Mouse (Mus musculus) lung, embryonic 15.5 days (tissue): ENCODE measurements around the gene Psg16. TPM values are rescaled to one million over a fixed set of nuclear protein-coding genes. Genes with fewer than 3 reads are reported as not detected.
"Not testable (repeated sequence)": the region's sequence is repeated elsewhere in the genome, so short reads cannot be mapped to it uniquely, and the experiment has no call there.

Source experiments
- ATAC-seq: fragments of 200-750 bp; cut with Nextera tagmentation; 2 replicates; pipeline ENCODE4 v1.8.0; 2017; ENCODE audit warnings: moderate number of reproducible peaks, borderline replicate concordance; ENCODE audit not compliant: low FRiP score, low TSS enrichment; ENCODE audit errors: extremely low read depth
- H3K27ac ChIP-seq: fragments of 300-500 bp; sonication (generic); 2 replicates; pipeline ENCODE4 v1.5.1; 2015; ENCODE audit warnings: moderate library complexity, mild to moderate bottlenecking, inconsistent platforms
- H3K27me3 ChIP-seq: fragments of 300-500 bp; sonication (generic); 2 replicates; pipeline ENCODE4 v1.6.1; 2015; ENCODE audit warnings: inconsistent platforms
- H3K36me3 ChIP-seq: fragments of 300-500 bp; sonication (generic); 2 replicates; pipeline ENCODE4 v1.6.1; 2015; ENCODE audit warnings: inconsistent platforms
- H3K4me1 ChIP-seq: fragments of 300-500 bp; sonication (generic); 2 replicates; pipeline ENCODE4 v1.6.1; 2015; ENCODE audit warnings: inconsistent platforms
- H3K4me2 ChIP-seq: fragments of 300-500 bp; sonication (generic); 2 replicates; pipeline ENCODE4 v1.6.1; 2015; ENCODE audit warnings: inconsistent platforms, mild to moderate bottlenecking, moderate library complexity
- H3K4me3 ChIP-seq: fragments of 300-500 bp; sonication (generic); 2 replicates; pipeline ENCODE4 v1.5.1; 2015; ENCODE audit warnings: mild to moderate bottlenecking, inconsistent platforms
- H3K9ac ChIP-seq: fragments of 300-500 bp; sonication (generic); 2 replicates; pipeline ENCODE4 v1.6.1; 2015; ENCODE audit warnings: inconsistent platforms
- H3K9me3 ChIP-seq: fragments of 300-500 bp; sonication (generic); 2 replicates; pipeline ENCODE4 v1.6.1; 2016; ENCODE audit warnings: inconsistent platforms
- WGBS: fragments of 180-500 bp; shearing (Covaris S2); methylation state at CpG from one replicate; pipeline ENCODE4 v1.1.7; 2015; 5-methylcytosine and 5-hydroxymethylcytosine counted together
- polyA plus RNA-seq: library from polyadenylated mRNA; unstranded; fragments of >200 nt; fragmentation: Nextera tagmentation; extraction: Ambion mirVana; gene quantifications from 2 replicates; pipeline ENCODE4 v1.2.1, GENCODE M21; 2015

Psg16 gene
- polyA plus RNA-seq, 1 experiment from 2014 or later, result 0.19 TPM

DNA sequence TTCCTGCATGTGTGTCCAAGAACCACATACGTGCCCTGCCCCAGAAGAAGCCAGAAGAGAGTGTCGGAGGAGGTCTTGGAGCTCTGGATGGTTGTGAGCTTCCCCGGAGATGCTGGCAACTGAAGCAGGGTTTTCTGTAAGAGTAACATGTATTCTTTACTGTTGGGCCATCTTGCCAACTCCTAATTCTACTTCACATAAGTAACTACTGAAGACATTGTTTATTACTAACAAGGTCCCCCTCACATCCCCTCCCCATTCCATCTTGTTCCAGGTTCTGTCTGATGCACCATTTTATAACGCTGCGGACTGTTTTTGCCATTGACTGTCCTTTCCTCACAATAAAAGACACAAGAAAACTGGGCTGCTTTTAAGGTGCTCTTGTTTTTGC is 332 bp upstream of the Psg16 start:
- no peak for ATAC-seq
- Histone ChIP-seq H3K4me1 (no peaks in the 10 kb centered on the region), H3K4me3 (no peak overlapping the region), H3K27ac (no peak overlapping the region), H3K27me3 (no peaks in the 10 kb centered on the region; the same call in 1 of the 2 replicates), H3K36me3 (no peaks in the 10 kb centered on the region), H3K4me2 (no peak overlapping the region), H3K9me3 (no peaks in the 10 kb centered on the region), H3K9ac (no peak overlapping the region)
- 55% methylated on average over 5 of the region's 5 CpGs for WGBS

DNA sequence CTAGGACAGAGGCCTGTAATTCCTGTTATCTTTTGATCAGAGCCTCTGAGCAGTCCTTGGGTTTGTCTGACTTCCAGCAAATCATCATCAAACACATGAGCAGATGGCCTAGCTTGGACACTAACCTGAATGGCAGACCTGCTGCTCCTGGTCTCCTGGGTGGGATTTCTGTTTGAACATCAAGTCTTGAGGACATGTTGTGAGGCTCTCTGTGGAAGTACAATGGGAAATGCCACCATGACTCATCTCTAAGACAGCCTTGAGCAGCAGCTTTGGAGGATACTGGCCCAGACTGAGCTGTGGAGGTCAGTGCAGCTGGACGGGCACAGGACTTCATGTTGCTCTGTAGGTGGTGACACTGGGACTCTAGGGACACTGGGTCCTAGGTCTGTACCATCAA is 2.7 kb downstream of the Psg16 start:
- Histone ChIP-seq H3K4me3 (no peak overlapping the region), H3K9ac (no peak overlapping the region), H3K27me3 (no peaks in the 10 kb centered on the region; the same call in 1 of the 2 replicates), H3K4me2 (no peak overlapping the region), H3K9me3 (no peaks in the 10 kb centered on the region), H3K4me1 (no peaks in the 10 kb centered on the region), H3K36me3 (no peaks in the 10 kb centered on the region), H3K27ac (no peak overlapping the region)
- ATAC-seq, result no peak
- WGBS, result 94% methylated on average over 1 of the region's 1 CpGs

DNA sequence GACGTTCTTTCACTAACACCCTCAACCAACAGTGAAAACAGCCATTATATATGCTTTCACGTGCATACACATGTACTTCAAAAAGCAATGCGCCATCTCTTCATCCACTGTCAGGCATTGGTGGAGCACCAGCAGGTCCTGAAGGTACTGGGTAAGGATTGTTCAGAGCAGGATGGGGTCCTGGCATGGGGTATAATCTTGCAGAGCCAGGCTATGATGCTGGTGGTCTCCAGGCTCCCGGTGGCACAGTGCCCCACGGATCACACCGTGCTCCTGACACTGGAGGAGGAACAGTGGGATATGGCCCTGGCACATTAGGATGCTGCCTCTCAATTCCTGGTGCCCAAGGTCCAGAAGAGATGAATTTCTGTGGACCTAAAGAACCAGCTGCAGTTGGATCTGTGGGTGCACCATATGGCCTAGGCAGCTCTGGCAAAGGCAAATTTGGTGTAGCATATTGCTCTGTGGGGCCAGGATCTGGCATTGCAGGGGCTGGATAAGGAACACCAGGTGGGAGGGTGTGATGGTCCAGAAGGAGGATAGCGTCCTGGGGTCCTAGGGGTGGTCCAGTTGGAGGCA is 4.3 kb downstream of the Psg16 start:
- no peaks in the 10 kb centered on the region for H3K4me1 ChIP-seq
- no peak overlapping the region for H3K4me3 ChIP-seq
- no peaks in the 10 kb centered on the region for H3K9me3 ChIP-seq
- WGBS, result 79% methylated on average over 7 of the region's 7 CpGs
- no peak for ATAC-seq
- no peak overlapping the region for H3K4me2 ChIP-seq
- no peak overlapping the region for H3K9ac ChIP-seq
- H3K36me3 ChIP-seq, result no peaks in the 10 kb centered on the region
- H3K27me3 ChIP-seq, result no peaks in the 10 kb centered on the region
- H3K27ac ChIP-seq, result no peak overlapping the region

DNA sequence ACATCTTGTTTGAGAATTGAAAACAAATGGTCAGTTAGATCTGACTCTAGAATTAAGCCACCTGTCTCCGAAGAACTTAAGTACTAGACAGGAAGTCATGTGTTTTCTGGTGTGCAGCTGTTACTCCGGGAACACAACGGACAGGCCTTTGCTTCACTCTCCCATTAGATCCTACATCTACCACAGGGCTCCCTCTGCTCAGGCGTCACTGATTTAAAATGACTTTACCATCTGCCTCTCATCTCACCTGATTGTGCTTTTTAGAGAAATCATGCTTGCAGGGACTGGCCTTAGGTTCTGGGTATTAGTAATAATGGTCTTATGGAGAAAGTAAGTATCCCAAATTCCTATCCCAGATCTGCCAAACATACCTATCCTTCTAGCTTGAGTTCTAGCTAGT is 8.9 kb downstream of the Psg16 start:
- Histone ChIP-seq H3K4me1 (no peaks in the 10 kb centered on the region), H3K4me2 (no peak overlapping the region), H3K27ac (no peak overlapping the region), H3K36me3 (no peaks in the 10 kb centered on the region), H3K9ac (no peak overlapping the region), H3K4me3 (no peak overlapping the region), H3K27me3 (no peaks in the 10 kb centered on the region), H3K9me3 (no peaks in the 10 kb centered on the region)
- ATAC-seq, result no peak
- WGBS, result 74% methylated on average over 4 of the region's 4 CpGs

DNA sequence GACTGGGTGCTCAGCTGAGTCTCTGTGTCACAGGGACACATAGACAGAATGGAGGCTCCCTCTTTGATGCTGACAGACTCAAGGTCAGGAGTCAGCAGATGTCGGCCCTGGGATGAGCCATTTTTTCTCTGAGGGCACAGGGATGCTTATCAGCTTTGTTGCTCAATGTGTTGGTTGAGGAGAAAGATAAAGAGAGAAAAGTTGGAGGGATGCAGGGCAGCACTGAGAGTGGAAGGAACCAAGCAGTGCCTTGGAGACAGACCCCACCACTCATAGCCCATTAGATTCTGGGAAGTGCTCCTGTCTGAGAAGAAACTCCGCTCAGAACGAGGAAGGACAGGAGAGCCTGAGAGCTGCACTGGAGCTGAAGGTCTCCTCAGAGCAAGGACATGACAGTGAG is 13.9 kb downstream of the Psg16 start:
- ATAC-seq, result no peak
- Histone ChIP-seq H3K4me1 (no peaks in the 10 kb centered on the region), H3K36me3 (no peaks in the 10 kb centered on the region), H3K9me3 (no peaks in the 10 kb centered on the region), H3K4me3 (no peak overlapping the region), H3K9ac (no peak overlapping the region), H3K27me3 (no peaks in the 10 kb centered on the region), H3K27ac (no peak overlapping the region), H3K4me2 (no peak overlapping the region)
- WGBS, result 72% methylated on average over 3 of the region's 3 CpGs

DNA sequence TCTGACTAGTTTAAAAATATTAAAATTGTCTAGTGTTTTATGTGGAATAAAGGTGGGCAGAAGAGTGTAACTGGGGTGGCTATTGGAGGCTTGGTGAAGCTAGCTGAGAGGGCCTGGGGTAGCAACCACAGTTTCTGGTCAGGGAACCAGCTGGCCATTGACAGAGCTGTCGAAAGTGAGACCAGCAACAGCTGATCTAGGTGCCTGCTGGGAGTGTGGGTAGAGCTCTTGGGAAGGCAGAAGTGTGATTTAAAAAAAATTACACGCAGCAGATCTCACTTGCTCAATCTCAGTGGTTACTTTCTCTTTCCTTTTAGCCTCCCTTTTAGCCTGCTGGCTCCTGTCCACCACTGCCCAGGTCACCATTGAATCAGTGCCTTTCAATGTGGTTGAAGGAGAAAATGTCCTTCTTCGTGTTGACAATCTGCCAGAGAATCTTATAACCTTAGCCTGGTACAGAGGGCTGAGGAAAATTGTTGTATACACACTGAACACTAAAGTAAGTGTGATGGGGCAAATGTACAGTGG is 16.3 kb downstream of the Psg16 start:
- Histone ChIP-seq H3K9ac (no peak overlapping the region), H3K4me2 (no peak overlapping the region), H3K27ac (no peak overlapping the region), H3K27me3 (no peaks in the 10 kb centered on the region), H3K4me3 (no peak overlapping the region), H3K9me3 (no peaks in the 10 kb centered on the region), H3K4me1 (no peaks in the 10 kb centered on the region), H3K36me3 (no peaks in the 10 kb centered on the region)
- WGBS, result 50% methylated on average over 3 of the region's 3 CpGs
- ATAC-seq, result no peak

DNA sequence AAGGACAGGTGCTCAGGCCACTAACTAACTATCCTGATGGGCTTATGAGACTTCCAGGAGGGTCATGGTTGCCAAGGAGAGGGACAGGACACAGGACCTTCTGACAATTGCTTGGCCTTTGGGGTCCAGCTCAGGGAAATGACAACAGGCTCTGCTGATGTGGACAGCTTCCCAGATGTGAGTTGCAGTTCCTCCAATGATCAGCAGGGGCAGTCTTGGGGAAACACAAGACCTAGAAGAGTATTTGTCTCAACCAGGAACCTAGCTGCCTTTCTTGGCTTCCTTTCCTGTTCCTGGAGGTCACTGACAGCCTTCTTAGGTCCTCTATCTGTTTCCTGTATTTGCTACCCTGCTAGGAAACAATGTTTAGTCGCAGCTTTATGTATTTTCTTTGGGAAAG is 17.4 kb downstream of the Psg16 start:
- Histone ChIP-seq H3K4me3 (no peak overlapping the region), H3K36me3 (no peaks in the 10 kb centered on the region), H3K27me3 (no peaks in the 10 kb centered on the region), H3K9ac (no peak overlapping the region), H3K27ac (no peak overlapping the region), H3K4me2 (no peak overlapping the region), H3K9me3 (no peaks in the 10 kb centered on the region), H3K4me1 (no peaks in the 10 kb centered on the region)
- ATAC-seq, result no peak
- WGBS, result 10% methylated on average over 1 of the region's 1 CpGs

DNA sequence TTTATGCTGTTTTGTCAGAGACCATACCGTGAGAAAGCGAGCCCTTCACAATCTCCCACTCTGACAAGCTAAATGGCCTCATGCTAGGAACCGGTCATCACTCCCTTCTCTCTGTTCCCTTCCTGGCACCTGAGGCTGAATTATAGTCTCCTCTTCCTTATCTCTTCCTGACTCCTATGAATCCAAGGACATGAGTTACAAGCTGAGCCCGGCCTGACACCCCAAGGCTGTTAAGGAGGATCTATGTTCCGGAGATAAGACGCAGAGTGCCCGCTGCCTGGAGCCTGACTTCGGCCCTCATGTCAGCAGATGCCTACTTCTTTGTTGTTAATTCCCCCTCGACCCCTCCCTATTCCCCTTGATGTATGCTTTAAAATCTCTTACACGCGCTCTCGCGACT is 27.8 kb downstream of the Psg16 start:
- H3K9me3 ChIP-seq, H3K36me3 ChIP-seq, H3K4me1 ChIP-seq, H3K4me2 ChIP-seq, H3K27me3 ChIP-seq, H3K4me3 ChIP-seq, H3K9ac ChIP-seq, ATAC-seq, H3K27ac ChIP-seq: not testable (repeated sequence)
- WGBS, result 87% methylated on average over 13 of the region's 13 CpGs

DNA sequence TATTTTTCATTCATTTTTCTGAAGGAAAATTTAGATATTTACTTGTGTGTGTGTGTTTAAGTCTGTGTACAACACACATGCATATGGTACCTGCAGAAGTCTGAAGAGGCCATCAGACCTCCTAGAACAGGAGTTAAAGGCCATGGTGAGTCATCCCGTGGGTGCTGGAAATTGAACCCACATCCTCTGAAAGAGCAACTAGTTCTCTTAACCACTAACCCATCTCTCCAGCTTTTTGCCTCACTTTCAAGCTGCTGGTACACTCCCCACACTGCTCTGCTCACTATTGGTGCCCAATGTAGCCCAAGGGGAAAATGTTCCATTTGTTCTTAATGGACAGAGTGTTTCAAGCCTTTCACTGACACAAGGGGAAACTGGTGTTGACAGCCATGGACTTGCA is 61.5 kb downstream of the Psg16 start:
- no peaks in the 10 kb centered on the region for H3K27me3 ChIP-seq
- ATAC-seq, result no peak
- 76% methylated on average over 1 of the region's 1 CpGs for WGBS
- no peak overlapping the region for H3K4me3 ChIP-seq
- H3K27ac ChIP-seq, result no peak overlapping the region
- no peak overlapping the region for H3K9ac ChIP-seq
- H3K4me1 ChIP-seq, result no peaks in the 10 kb centered on the region
- H3K36me3 ChIP-seq, result no peaks in the 10 kb centered on the region
- no peaks in the 10 kb centered on the region for H3K9me3 ChIP-seq
- no peak overlapping the region for H3K4me2 ChIP-seq

DNA sequence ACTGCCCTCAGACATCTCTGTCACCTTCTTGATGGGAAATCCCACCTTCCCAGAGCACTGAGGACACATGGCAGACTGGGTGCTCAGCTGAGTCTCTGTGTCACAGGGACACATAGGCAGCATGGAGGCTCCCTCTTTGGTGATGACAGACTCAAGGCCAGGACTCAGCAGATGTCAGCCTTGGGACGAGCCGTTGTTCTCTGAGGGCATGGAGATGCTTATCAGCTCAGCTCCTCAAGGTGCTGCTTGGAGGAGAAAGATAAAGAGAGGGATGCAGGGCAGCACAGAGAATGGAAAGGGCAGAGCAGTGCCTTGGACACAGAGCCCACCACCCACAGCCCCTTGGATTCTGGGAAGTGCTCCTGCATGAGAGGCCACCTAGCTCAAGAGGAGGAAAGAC is 76.1 kb downstream of the Psg16 start, which contains the start of gene Ceacam3:
TSS of gene Ceacam3 (plus strand) at position 352 of the 400 bp plus-strand sequence.
- Histone ChIP-seq H3K36me3 (no peaks in the 10 kb centered on the region), H3K4me1 (no peaks in the 10 kb centered on the region), H3K27ac (no peak within 1 kb of the TSS), H3K4me2 (no peak within 1 kb of the TSS), H3K9ac (no peak within 1 kb of the TSS), H3K9me3 (no peaks in the 10 kb centered on the region), H3K27me3 (no peaks in the 10 kb centered on the region), H3K4me3 (no peak within 1 kb of the TSS)
- no peak for ATAC-seq
- WGBS, result 74% methylated on average over 2 of the region's 2 CpGs

DNA sequence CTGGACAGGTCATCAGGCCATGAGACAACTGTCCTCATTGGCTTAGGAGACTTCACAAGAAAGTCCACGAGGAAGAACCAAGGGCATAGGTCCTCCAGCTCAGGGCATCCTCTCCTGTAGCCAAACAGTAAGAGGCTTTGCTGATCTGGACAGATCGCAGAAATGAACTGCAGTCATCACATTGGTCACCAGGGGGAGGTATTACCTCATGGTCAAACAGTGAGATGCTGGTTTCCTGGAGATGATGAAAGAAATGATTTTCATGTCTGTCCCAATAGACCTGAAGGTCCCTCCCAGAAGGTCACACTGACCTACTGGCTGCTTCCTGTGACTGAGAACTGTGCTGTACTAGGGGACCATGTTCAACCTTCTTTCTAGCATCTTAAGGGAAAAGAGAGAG is 81.8 kb downstream of the Psg16 start:
- H3K4me2 ChIP-seq, result no peak overlapping the region
- 29% methylated on average over 2 of the region's 2 CpGs for WGBS
- H3K4me1 ChIP-seq, result no peaks in the 10 kb centered on the region
- H3K4me3 ChIP-seq, result no peak overlapping the region
- no peak overlapping the region for H3K9ac ChIP-seq
- no peaks in the 10 kb centered on the region for H3K9me3 ChIP-seq
- no peak for ATAC-seq
- no peaks in the 10 kb centered on the region for H3K36me3 ChIP-seq
- no peaks in the 10 kb centered on the region for H3K27me3 ChIP-seq
- no peak overlapping the region for H3K27ac ChIP-seq

DNA sequence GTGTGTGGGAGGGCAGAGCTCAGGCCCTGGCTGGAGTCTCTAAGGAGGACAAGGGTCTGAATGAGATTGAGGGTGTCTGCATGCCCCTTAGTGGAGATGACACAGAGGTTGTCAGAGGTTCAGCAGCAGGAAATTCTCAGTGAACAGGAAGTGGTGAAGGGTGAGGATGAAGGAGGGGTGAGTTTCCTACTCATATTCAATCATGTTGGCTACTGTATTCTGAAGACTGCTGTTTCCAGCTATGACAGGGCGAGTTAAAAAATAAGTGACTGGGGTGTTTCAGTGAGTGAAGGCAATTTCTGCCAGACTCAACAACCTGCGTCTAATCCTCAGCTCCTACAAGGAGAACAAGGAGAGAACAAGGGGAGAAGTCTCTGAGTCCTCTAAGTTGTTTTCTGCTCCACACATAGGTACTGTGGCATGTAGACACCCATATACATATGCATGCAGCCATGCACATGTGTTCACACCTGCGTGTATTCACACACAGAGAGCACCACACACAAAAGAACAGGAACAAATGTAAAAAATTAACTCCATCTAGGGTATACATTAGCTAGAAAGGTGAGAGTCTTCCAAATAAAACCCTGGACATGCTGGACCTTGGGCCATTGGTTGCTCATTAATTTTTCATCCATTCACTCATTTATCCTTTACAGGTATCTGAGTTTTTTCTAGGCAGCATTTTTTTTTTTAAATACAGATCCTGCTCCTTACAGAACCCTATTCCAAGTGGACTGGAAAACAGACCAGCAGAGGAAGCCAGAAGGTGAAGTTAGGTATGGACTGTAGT is 83.2 kb downstream of the Psg16 start:
- Histone ChIP-seq H3K4me2 (no peak overlapping the region), H3K27me3 (no peaks in the 10 kb centered on the region), H3K27ac (no peak overlapping the region), H3K36me3 (no peaks in the 10 kb centered on the region), H3K9ac (no peak overlapping the region), H3K9me3 (no peaks in the 10 kb centered on the region), H3K4me1 (no peaks in the 10 kb centered on the region), H3K4me3 (no peak overlapping the region)
- WGBS, result 61% methylated on average over 3 of the region's 3 CpGs
- ATAC-seq, result no peak
